ENCODE assay signal across 8 mouse cellular contexts in genomic region chr16:5232982-5233381, GRCm38 (mm10). TPM values are rescaled to one million over a fixed set of nuclear protein-coding genes. Genes with fewer than 3 reads are reported as not detected.
DNase-seq lines count a peak whose midpoint lies in the region; ATAC-seq and TF ChIP-seq lines count a peak whose summit lies in the region.

No protein-coding gene starts in this region.

- H3K9me3 ChIP-seq in lung, postnatal 0 days (ENCODE audit: low read length), result no peaks in the 10 kb centered on the region
- H3K9me3 ChIP-seq in limb, embryonic 14.5 days (ENCODE audit: control insufficient read depth, low read length), result no peaks in the 10 kb centered on the region
- no peaks in the 10 kb centered on the region for H3K9me3 ChIP-seq in stomach, embryonic 15.5 days

- no peaks in the 10 kb centered on the region for H3K27me3 ChIP-seq in lung, postnatal 0 days (replicated peaks; ENCODE audit: insufficient read depth, low read length)
- no peaks in the 10 kb centered on the region for H3K27me3 ChIP-seq in limb, embryonic 14.5 days (ENCODE audit: control insufficient read depth, insufficient read depth, low read length)
- no peaks in the 10 kb centered on the region for H3K27me3 ChIP-seq in stomach, embryonic 15.5 days (replicated peaks)

- no peaks in the 10 kb centered on the region for H3K4me1 ChIP-seq in lung, postnatal 0 days (ENCODE audit: insufficient read depth, low read depth, low read length)
- peaks cover 7% of the 10 kb centered on the region for H3K4me1 ChIP-seq in limb, embryonic 14.5 days (ENCODE audit: control insufficient read depth, insufficient read depth, low read length)
- peaks cover 7% of the 10 kb centered on the region for H3K4me1 ChIP-seq in stomach, embryonic 15.5 days

- no peak overlapping the region for H3K9ac ChIP-seq in lung, postnatal 0 days (replicated peaks; ENCODE audit: low read depth)
- no peak overlapping the region for H3K9ac ChIP-seq in limb, embryonic 14.5 days (ENCODE audit: low read depth, low read length, severe bottlenecking)
- no peak overlapping the region for H3K9ac ChIP-seq in stomach, embryonic 15.5 days

- no peak; the same call in 1 of the 2 replicates for TF ChIP-seq EP300 in lung, postnatal 0 days (IDR thresholded peaks at IDR 0.05)

- no peak for DNase-seq in cerebellum, postnatal 10 days
- no peak for DNase-seq in lung, postnatal 0 days (ENCODE audit: low spot score)
- DNase-seq in lung, postnatal 25 days (ENCODE audit: low spot score), result no peak
- DNase-seq in limb, embryonic 14.5 days (ENCODE audit: low spot score), result no peak
- no peak for DNase-seq in frontal cortex, adult 2 months (ENCODE audit: extremely low spot score in 1 of 2, low spot score in 1 of 2)
- DNase-seq in retina, embryonic 14.5 days (ENCODE audit: low spot score), result no peak

- no peak for TF ChIP-seq CTCF in lung, postnatal 0 days (IDR thresholded peaks at IDR 0.05)

- ATAC-seq in cerebellum, adult (ENCODE audit: insufficient number of reproducible peaks, low FRiP score, low TSS enrichment), result 0 out of 2 replicates have a peak, but pooled peaks have one; percentile 11
- ATAC-seq in lung, postnatal 0 days, result peak; percentile 5; the same call in 1 of the 2 replicates
- ATAC-seq in limb, embryonic 14.5 days (ENCODE audit: low FRiP score, low read depth), result peak; percentile 2; the same call in 1 of the 2 replicates
- peak; percentile 6; the same call in 1 of the 2 replicates for ATAC-seq in stomach, embryonic 15.5 days (ENCODE audit: insufficient read depth, low FRiP score, low read depth)

- H3K4me3 ChIP-seq in lung, postnatal 0 days (ENCODE audit: low read depth, low read length), result peak overlapping the region; percentile 60; the same call in 1 of the 2 replicates
- H3K4me3 ChIP-seq in limb, embryonic 14.5 days (replicated peaks; ENCODE audit: low read length), result peak overlapping the region; percentile 78
- H3K4me3 ChIP-seq in stomach, embryonic 15.5 days (replicated peaks), result peak overlapping the region; percentile 94

- peak overlapping the region; percentile 72; the same call in 1 of the 2 replicates for H3K4me2 ChIP-seq in lung, postnatal 0 days (replicated peaks; ENCODE audit: low read depth, low read length)
- peak overlapping the region; percentile 74; the same call in 1 of the 2 replicates for H3K4me2 ChIP-seq in limb, embryonic 14.5 days (replicated peaks; ENCODE audit: low read depth, low read length, severe bottlenecking)
- H3K4me2 ChIP-seq in stomach, embryonic 15.5 days, result peak overlapping the region; percentile 80

- no peak for TF ChIP-seq POLR2A in limb, embryonic 14.5 days (IDR thresholded peaks at IDR 0.05; ENCODE audit: borderline replicate concordance, extremely low read depth, insufficient read depth, insufficient read length)

- no peaks in the 10 kb centered on the region for H3K36me3 ChIP-seq in lung, postnatal 0 days (ENCODE audit: insufficient read depth, low read length)
- H3K36me3 ChIP-seq in limb, embryonic 14.5 days (ENCODE audit: control insufficient read depth, insufficient read depth, low read length), result peaks cover 8% of the 10 kb centered on the region; the same call in 1 of the 2 replicates
- no peaks in the 10 kb centered on the region for H3K36me3 ChIP-seq in stomach, embryonic 15.5 days

- 58% methylated on average over 4 of the region's 4 CpGs for WGBS in lung, postnatal 0 days
- 76% methylated on average over 4 of the region's 4 CpGs for WGBS in limb, embryonic 14.5 days
- 69% methylated on average over 4 of the region's 4 CpGs for WGBS in stomach, embryonic 15.5 days

- no peak overlapping the region for H3K27ac ChIP-seq in lung, postnatal 0 days (ENCODE audit: low read length)
- H3K27ac ChIP-seq in limb, embryonic 14.5 days (replicated peaks; ENCODE audit: low read depth, low read length), result no peak overlapping the region
- no peak overlapping the region for H3K27ac ChIP-seq in stomach, embryonic 15.5 days

RNA-seq across cellular contexts. Expression of gene Alg1, which starts 0.4 kb away (rescaled TPM):
- polyA plus RNA-seq in lung, postnatal 0 days (2015; fragmentation: Nextera tagmentation; extraction: Ambion mirVana), result 32.1 and 35.9 TPM in 2 replicates
- 59.0 and 66.7 TPM in 2 replicates for polyA plus RNA-seq in limb, embryonic 14.5 days (2012; rRNA removed)
- polyA plus RNA-seq in limb, embryonic 14.5 days (2014; fragmentation: Nextera tagmentation; extraction: Ambion mirVana), result 34.8 and 36.0 TPM in 2 replicates
- polyA plus RNA-seq in stomach, embryonic 15.5 days (2015; fragmentation: Nextera tagmentation; extraction: Ambion mirVana), result 32.3 and 34.5 TPM in 2 replicates
- polyA plus RNA-seq in frontal cortex, adult 2 months (2012; rRNA removed), result 52.9 and 56.7 TPM in 2 replicates

RNA-seq across cellular contexts. Expression of gene AU021092, which starts 10.9 kb away (rescaled TPM):
- 158 and 169 TPM in 2 replicates for polyA plus RNA-seq in lung, postnatal 0 days (2015; fragmentation: Nextera tagmentation; extraction: Ambion mirVana)
- 2.9 and 3.0 TPM in 2 replicates for polyA plus RNA-seq in limb, embryonic 14.5 days (2012; rRNA removed)
- polyA plus RNA-seq in limb, embryonic 14.5 days (2014; fragmentation: Nextera tagmentation; extraction: Ambion mirVana), result 2.5 and 2.9 TPM in 2 replicates
- 3.9 and 5.3 TPM in 2 replicates for polyA plus RNA-seq in stomach, embryonic 15.5 days (2015; fragmentation: Nextera tagmentation; extraction: Ambion mirVana)
- polyA plus RNA-seq in frontal cortex, adult 2 months (2012; rRNA removed), result 7.9 and 8.0 TPM in 2 replicates

RNA-seq across cellular contexts. Expression of gene Eef2kmt, which starts 22.8 kb away (rescaled TPM):
- 24.6 and 26.4 TPM in 2 replicates for polyA plus RNA-seq in lung, postnatal 0 days (2015; fragmentation: Nextera tagmentation; extraction: Ambion mirVana)
- 36.1 and 42.7 TPM in 2 replicates for polyA plus RNA-seq in limb, embryonic 14.5 days (2012; rRNA removed)
- polyA plus RNA-seq in limb, embryonic 14.5 days (2014; fragmentation: Nextera tagmentation; extraction: Ambion mirVana), result 26.7 and 28.3 TPM in 2 replicates
- polyA plus RNA-seq in stomach, embryonic 15.5 days (2015; fragmentation: Nextera tagmentation; extraction: Ambion mirVana), result 31.5 and 33.7 TPM in 2 replicates
- 8.7 and 11.5 TPM in 2 replicates for polyA plus RNA-seq in frontal cortex, adult 2 months (2012; rRNA removed)

RNA-seq across cellular contexts. Expression of gene Nagpa, which starts 29.2 kb away (rescaled TPM):
- 13.4 and 14.5 TPM in 2 replicates for polyA plus RNA-seq in lung, postnatal 0 days (2015; fragmentation: Nextera tagmentation; extraction: Ambion mirVana)
- 16.3 and 23.2 TPM in 2 replicates for polyA plus RNA-seq in limb, embryonic 14.5 days (2012; rRNA removed)
- polyA plus RNA-seq in limb, embryonic 14.5 days (2014; fragmentation: Nextera tagmentation; extraction: Ambion mirVana), result 17.0 and 17.2 TPM in 2 replicates
- 21.1 and 22.1 TPM in 2 replicates for polyA plus RNA-seq in stomach, embryonic 15.5 days (2015; fragmentation: Nextera tagmentation; extraction: Ambion mirVana)
- polyA plus RNA-seq in frontal cortex, adult 2 months (2012; rRNA removed), result 19.2 and 20.1 TPM in 2 replicates

Comparison
In these comparisons a context has a peak if more than half of its experiments do, and no peak if none do; other contexts are left out.
1. RNA of gene AU021092, which starts 10.9 kb away (polyA plus RNA-seq): 158 to 169 TPM in lung, postnatal 0 days; 7.9 to 8.0 TPM in frontal cortex, adult 2 months, 3.9 to 5.3 TPM in stomach, embryonic 15.5 days and 2.5 to 3.0 TPM in limb, embryonic 14.5 days; every median in the first group is over 10 times any median in the second.
2. Peak in every context shown above with its lines, with median percentiles within 50 percentile points of each other: ATAC-seq, H3K4me2 ChIP-seq and H3K4me3 ChIP-seq.